Mouse (Mus musculus) embryonic fibroblast, embryonic 13.5 days (primary cell): ENCODE results near the gene Otof. TPM values are rescaled to one million over a fixed set of nuclear protein-coding genes. Genes with fewer than 3 reads are reported as not detected.
A peak's percentile ranks its signal among the peaks of the same experiment; 100 is the strongest.

Experiments used
- H3K27ac ChIP-seq: 2 replicates; pipeline ENCODE4 v1.5.1; 2012; ENCODE audit warnings: low read length, control low read depth, inconsistent platforms; ENCODE audit not compliant: insufficient read depth
- H3K4me1 ChIP-seq: 2 replicates; pipeline ENCODE4 v1.6.1; 2011; ENCODE audit warnings: low read length; ENCODE audit not compliant: control insufficient read depth, insufficient read depth
- H3K4me3 ChIP-seq: 2 replicates; pipeline ENCODE4 v1.5.1; 2011; ENCODE audit warnings: mild to moderate bottlenecking, control low read depth, low read length; ENCODE audit not compliant: insufficient read depth
- CTCF ChIP-seq: IDR thresholded peaks from 2 replicates; pipeline ENCODE4 v1.5.1; 2011; ENCODE audit warnings: mild to moderate bottlenecking, control low read depth, low read length, moderate library complexity, borderline replicate concordance; ENCODE audit not compliant: insufficient read depth
- POLR2A ChIP-seq: IDR thresholded peaks from 2 replicates; pipeline ENCODE4 v1.6.1; 2011; ENCODE audit warnings: low read depth, mild to moderate bottlenecking, control low read depth, low read length, moderate library complexity
- polyA plus RNA-seq: library from polyadenylated mRNA; stranded (reverse); fragments of >200 nt; gene quantifications from 2 replicates; pipeline ENCODE4 v1.2.4, GENCODE M21; 2011; ENCODE audit warnings: low read depth; ENCODE audit not compliant: missing spikeins, insufficient read length

Otof gene
- polyA plus RNA-seq, result not detected in 2 replicates

DNA sequence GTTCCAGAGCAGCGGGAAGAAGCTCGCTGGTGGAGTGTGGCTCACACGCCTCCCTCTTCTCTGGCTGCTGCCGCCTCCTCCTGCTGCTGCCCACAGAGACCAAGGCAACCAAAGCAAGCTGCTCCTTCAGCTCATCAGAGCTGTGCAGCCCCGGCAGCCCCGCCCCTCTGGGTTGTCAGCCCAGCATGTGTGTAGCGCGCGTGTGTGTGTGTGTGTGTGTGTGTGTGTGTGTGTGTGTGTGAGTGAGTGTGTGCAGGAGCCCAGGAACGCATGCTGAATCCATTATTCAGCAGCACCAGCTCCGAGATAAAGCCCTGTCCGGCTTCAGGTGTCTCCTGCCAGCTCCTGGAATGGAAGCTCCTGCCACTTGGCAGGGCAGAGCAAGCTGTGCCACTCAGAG is at the start of gene Otof:
Gene Otof, minus strand, starts transcription at position 112 of the 400 bp plus-strand sequence.
- H3K4me3 ChIP-seq, result no peak within 1 kb of the TSS
- no peak within 1 kb of the TSS for H3K27ac ChIP-seq
- TF ChIP-seq POLR2A, result no peak
- TF ChIP-seq CTCF, result no peak
- H3K4me1 ChIP-seq, result no peaks in the 10 kb centered on the region

DNA sequence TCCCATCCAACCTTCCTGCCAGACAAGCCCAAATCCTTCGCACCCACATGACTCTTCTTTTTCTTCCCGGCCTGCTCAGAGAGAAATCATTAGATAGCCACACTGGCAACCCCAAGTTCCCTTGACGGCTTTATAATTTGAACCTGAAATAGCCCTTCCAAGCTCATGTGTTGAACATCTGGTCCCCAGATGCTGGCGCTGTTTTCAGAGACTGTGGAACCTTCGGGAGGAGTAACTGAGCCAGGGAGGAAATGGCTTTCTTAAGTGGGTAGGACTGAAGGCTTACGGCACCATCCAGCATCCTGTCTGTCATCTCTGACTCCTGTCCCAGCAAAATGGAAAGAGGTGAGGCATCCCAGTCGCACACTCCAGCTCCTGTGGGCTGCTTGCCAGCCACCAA is 35.6 kb upstream of the Otof start:
- Histone ChIP-seq H3K4me3 (no peak overlapping the region), H3K4me1 (peaks cover 5% of the 10 kb centered on the region; the same call in 1 of the 2 replicates), H3K27ac (no peak overlapping the region)
- TF ChIP-seq CTCF (no peak), POLR2A (no peak)

DNA sequence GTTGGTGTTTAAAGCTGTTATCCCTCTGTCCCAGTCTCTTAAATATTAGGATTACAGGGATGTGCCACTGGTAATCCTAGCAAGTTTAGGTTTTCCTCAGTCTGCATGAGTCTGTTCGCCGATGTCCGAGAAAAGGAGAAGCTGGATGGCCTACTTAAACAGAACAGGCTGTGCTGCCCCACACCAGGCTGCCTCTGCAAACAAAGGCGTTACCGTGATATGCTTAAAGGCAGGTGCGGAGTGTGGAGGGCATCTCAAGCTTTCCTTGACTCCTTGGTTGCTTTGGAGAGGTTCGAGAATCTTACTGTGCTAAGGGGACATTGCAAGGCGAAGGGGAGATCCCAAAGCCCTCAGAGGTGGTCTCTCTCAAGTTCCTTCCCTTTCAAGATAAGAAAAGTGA is 35.1 kb upstream of the Otof start:
- H3K4me1 ChIP-seq, result peaks cover 5% of the 10 kb centered on the region; the same call in 1 of the 2 replicates

DNA sequence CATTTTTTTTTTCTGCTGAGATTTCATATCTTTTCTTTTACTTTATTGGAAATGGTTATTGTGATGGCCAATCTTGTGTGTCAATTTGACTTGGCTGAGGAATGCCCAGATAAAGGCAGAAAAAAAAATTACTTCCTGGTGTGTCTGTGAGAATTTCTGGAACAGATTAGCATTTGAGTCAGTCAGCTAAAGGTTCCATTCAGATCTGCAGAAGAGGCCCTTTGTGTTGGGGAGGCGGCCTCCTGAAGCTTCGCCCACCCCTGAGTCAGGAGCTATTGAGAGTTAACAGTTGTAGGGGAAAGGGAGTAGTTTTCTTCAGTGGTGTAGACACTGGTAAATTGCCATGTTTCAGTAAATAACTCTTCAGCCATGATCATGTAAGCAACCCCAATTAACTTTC is 33.6 kb upstream of the Otof start:
- TF ChIP-seq POLR2A (no peak), CTCF (no peak)
- Histone ChIP-seq H3K4me1 (peaks cover 13% of the 10 kb centered on the region), H3K27ac (0 out of 2 replicates have a peak overlapping the region, but pooled peaks have one; percentile 56)

More for the DNA sequence above, 35.1 kb upstream of the Otof start:
- H3K27ac ChIP-seq, result no peak overlapping the region
- no peak overlapping the region for H3K4me3 ChIP-seq
- no peak for TF ChIP-seq CTCF
- TF ChIP-seq POLR2A, result no peak

DNA sequence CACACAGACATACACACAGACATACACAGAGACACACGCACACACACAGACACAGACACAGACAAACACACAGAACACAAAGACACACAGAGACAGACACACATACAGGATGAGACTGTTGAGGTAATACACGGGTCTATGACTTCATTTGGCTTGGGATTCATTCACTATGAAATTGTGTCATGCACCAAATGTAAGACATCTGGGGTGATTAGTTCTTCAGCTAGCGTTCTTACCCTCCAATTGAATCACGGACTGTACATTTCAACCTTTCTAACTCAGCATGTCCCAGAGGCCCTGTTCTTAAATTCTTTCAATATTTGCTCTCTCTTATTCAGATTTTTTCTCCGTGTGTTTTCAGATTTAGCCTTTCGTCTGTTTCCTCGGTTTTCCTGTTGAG is 32.9 kb upstream of the Otof start:
- Histone ChIP-seq H3K4me1 (peaks cover 16% of the 10 kb centered on the region), H3K27ac (peak overlapping the region; percentile 56; the same call in 1 of the 2 replicates), H3K4me3 (no peak overlapping the region)
- TF ChIP-seq POLR2A (no peak), CTCF (no peak)

More for the DNA sequence above, 33.6 kb upstream of the Otof start:
- no peak overlapping the region for H3K4me3 ChIP-seq

DNA sequence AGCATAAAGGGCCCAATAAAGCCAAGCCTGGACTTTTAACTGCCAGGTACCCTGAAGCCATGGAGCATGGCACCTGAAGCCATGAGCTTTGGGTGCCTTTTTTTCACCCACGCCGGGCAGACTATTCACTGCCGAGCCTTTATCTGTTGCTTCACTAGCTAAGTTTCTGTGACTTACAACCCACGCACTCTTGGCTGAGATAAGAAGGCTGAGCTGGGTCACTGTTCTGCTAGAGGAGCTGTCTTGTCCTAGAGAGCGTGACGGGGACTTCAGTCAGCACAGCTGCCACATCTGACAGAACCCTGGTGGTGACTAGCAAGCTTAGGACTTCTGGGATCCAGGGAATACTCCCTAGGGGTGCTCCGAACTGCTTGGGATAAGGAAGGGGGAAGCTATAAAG is 32.0 kb upstream of the Otof start:
- no peak for TF ChIP-seq POLR2A
- Histone ChIP-seq H3K27ac (no peak overlapping the region), H3K4me1 (peaks cover 16% of the 10 kb centered on the region), H3K4me3 (no peak overlapping the region)

DNA sequence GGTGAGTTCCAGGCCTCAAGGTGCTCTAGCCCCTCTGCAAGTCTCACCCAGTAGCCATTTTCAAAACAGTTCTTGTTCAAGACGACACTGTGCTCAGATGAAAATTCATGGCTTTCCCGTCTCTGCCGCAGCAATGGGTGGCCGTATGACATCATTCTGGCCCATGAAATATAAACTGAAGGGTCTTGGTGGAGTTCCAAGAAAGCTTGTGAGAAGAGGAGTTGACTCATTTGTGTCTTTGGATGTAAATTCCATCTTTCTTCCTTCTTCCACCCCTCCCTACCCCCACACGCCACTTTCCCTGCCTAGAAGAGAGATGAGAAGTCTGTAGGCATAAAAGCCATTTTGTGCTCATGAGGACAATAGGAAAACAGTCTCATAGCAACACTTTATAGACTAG is 29.1 kb upstream of the Otof start:
- H3K4me3 ChIP-seq, result no peak overlapping the region
- no peak for TF ChIP-seq CTCF
- no peak for TF ChIP-seq POLR2A
- no peak overlapping the region for H3K27ac ChIP-seq
- H3K4me1 ChIP-seq, result peaks cover 16% of the 10 kb centered on the region

DNA sequence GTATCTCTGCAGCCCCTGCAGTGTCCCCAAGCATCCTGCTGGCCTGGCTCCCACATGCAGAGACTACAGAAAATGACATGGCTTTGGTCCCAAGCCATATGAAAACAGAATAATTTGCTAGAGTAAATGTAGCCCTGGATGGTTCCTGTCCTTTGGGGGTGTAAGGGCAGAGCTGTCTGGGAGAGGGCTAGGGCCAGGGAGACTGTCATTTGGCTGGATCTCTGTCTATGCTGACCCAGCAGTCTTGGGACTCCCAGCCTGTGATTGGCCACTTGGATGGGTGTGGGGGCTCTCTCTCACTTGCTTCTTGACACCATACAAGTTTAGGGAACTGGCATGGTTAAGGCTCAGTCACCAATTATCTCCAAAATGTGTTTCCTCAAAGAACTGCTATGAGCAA is 28.5 kb upstream of the Otof start:
- Histone ChIP-seq H3K27ac (no peak overlapping the region), H3K4me1 (peaks cover 16% of the 10 kb centered on the region), H3K4me3 (no peak overlapping the region)
- TF ChIP-seq POLR2A (no peak), CTCF (no peak)

DNA sequence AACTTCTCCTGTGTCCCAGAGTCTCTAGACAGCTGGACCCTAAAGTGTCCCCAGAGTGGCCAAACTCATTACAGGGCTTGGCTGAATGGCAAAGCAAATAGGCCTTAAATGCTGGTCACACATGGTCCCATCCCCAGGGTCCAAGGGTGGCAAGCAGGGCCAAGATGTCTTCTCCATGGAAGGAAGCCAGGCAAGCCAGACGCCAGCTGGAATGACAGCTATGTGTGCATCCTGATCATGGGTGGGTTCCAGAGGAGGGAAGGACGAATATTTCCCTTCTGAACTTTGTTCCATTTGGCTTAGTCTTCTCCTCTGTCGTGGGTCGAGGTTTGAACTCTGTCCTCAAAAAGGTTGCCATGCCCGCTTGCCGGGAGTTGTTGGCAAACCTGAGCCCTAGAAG is 23.4 kb upstream of the Otof start:
- Histone ChIP-seq H3K4me1 (0 out of 2 replicates have a peak, but pooled peaks cover 3% of the 10 kb centered on the region), H3K27ac (no peak overlapping the region), H3K4me3 (no peak overlapping the region)
- TF ChIP-seq POLR2A, result no peak
- TF ChIP-seq CTCF, result no peak

DNA sequence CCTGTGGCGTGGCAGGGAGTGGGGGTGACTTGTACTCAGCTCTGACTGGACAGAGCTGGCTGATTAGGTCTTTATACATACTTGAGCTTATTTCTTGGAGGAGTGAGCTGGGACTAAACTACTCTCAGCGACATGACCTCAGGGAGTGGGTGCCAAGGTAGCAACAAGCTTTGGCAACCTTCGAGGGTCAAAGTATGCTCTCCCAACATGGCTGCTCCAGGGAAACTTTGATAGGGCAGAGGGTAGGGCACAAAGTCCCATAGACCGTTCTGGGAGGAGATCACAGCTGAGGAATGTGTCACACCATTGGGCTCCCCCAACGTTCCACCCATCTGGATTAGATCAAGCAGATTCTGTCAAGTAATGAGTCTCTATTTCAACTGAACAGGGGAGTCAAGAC is 22.9 kb upstream of the Otof start:
- Histone ChIP-seq H3K27ac (no peak overlapping the region), H3K4me1 (no peaks in the 10 kb centered on the region), H3K4me3 (no peak overlapping the region)
- TF ChIP-seq POLR2A, result no peak
- TF ChIP-seq CTCF, result no peak

DNA sequence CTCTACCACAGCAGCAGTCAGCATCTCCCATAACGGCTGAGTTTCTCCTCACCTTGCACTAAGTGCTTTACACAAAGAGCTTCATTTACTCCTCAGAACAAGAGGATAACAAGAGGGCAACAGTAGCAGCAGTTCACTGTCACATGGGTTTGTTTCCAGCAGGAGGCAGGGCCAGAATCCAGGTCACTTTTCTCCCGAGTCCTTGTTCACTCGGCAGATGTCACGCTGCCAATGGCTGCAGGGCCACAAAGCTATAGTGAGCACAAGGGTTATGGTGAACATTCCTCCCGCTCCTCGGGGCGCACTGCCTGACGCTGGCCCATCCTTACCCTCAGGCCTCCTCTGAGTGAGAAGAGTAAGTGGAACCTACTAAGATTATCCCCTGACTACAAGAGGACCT is 21.8 kb upstream of the Otof start:
- no peaks in the 10 kb centered on the region for H3K4me1 ChIP-seq
- H3K4me3 ChIP-seq, result no peak overlapping the region
- H3K27ac ChIP-seq, result no peak overlapping the region
- TF ChIP-seq CTCF (no peak), POLR2A (no peak)
